In genomic region chr13:41017832-41018231, GRCm38 (mm10) we compare ENCODE assay signal across 9 mouse cellular contexts. TPM values are rescaled to one million over a fixed set of nuclear protein-coding genes. Genes with fewer than 3 reads are reported as not detected.
DNase-seq lines count a peak whose midpoint lies in the region; ATAC-seq lines count a peak whose summit lies in the region.
"Had no signal": no experiment of that assay in that cellular context is flagged by ENCODE, and none has a peak within 500 bp of the region (broad histone marks: within the 10 kb centered on the region; RNA-seq: fewer than 3 reads in every experiment).

No protein-coding gene starts in this region.

- DNase-seq in heart, embryonic 10.5 days (ENCODE audit: low spot score), result peak; percentile 88
- DNase-seq in heart, adult 18-20 months, result no peak
- DNase-seq in neural tube, embryonic 11.5 days (ENCODE audit: low spot score), result no peak
- no peak for DNase-seq in neural tube, embryonic 10.5 days (ENCODE audit: extremely low spot score, low spot score)
- DNase-seq in naive thymus-derived CD4-positive, alpha-beta T cell, adult 2 months (ENCODE audit: low read depth), result peak; percentile 12
- DNase-seq in ovary, adult 18-20 months (ENCODE audit: low spot score), result no peak
- no peak for DNase-seq in layer of hippocampus, postnatal 36 days

- peak overlapping the region; percentile 75; the same call in 1 of the 2 replicates for H3K4me3 ChIP-seq in heart, embryonic 10.5 days
- no peak overlapping the region for H3K4me3 ChIP-seq in neural tube, embryonic 11.5 days (ENCODE audit: low read depth, low read length)
- no peak overlapping the region for H3K4me3 ChIP-seq in intestine, embryonic 15.5 days (replicated peaks)

- H3K9ac ChIP-seq in neural tube, embryonic 11.5 days (ENCODE audit: low read length), result no peak overlapping the region; the same call in 1 of the 2 replicates
- no peak overlapping the region for H3K9ac ChIP-seq in intestine, embryonic 15.5 days

- H3K27me3 ChIP-seq in heart, embryonic 10.5 days (ENCODE audit: insufficient read depth, poor library complexity, severe bottlenecking), result no peaks in the 10 kb centered on the region
- H3K27me3 ChIP-seq in neural tube, embryonic 11.5 days (ENCODE audit: control insufficient read depth, insufficient read depth, low read length), result no peaks in the 10 kb centered on the region
- no peaks in the 10 kb centered on the region for H3K27me3 ChIP-seq in intestine, embryonic 15.5 days (replicated peaks)

- peaks cover 63% of the 10 kb centered on the region for H3K36me3 ChIP-seq in heart, embryonic 10.5 days
- H3K36me3 ChIP-seq in neural tube, embryonic 11.5 days (ENCODE audit: control insufficient read depth, insufficient read depth, low read length), result peaks cover 3% of the 10 kb centered on the region; the same call in 1 of the 2 replicates
- peaks cover 5% of the 10 kb centered on the region; the same call in 1 of the 2 replicates for H3K36me3 ChIP-seq in intestine, embryonic 15.5 days

- 0 out of 2 replicates have a peak overlapping the region, but pooled peaks have one; percentile 60 for H3K4me2 ChIP-seq in neural tube, embryonic 11.5 days (ENCODE audit: low read depth)
- peak overlapping the region; percentile 70 for H3K4me2 ChIP-seq in intestine, embryonic 15.5 days (replicated peaks)

- peak overlapping the region; percentile 94 for H3K27ac ChIP-seq in heart, embryonic 10.5 days
- no peak overlapping the region for H3K27ac ChIP-seq in neural tube, embryonic 11.5 days (ENCODE audit: low read depth, low read length)
- no peak overlapping the region for H3K27ac ChIP-seq in intestine, embryonic 15.5 days

- H3K9me3 ChIP-seq in heart, embryonic 10.5 days, result no peaks in the 10 kb centered on the region
- H3K9me3 ChIP-seq in neural tube, embryonic 11.5 days (ENCODE audit: control insufficient read depth, low read length), result no peaks in the 10 kb centered on the region
- no peaks in the 10 kb centered on the region for H3K9me3 ChIP-seq in intestine, embryonic 15.5 days

- 59% methylated on average over 4 of the region's 4 CpGs for WGBS in heart, embryonic 10.5 days
- WGBS in neural tube, embryonic 11.5 days, result 93% methylated on average over 4 of the region's 4 CpGs
- 67% methylated on average over 4 of the region's 4 CpGs for WGBS in intestine, embryonic 15.5 days

- ATAC-seq in neural tube, embryonic 11.5 days (ENCODE audit: insufficient read depth, low FRiP score, low TSS enrichment), result no peak
- ATAC-seq in intestine, embryonic 15.5 days, result no peak
- ATAC-seq: lung, postnatal 0 days had no signal

- peaks cover 36% of the 10 kb centered on the region for H3K4me1 ChIP-seq in heart, embryonic 10.5 days
- peaks cover 6% of the 10 kb centered on the region for H3K4me1 ChIP-seq in neural tube, embryonic 11.5 days (ENCODE audit: control insufficient read depth, insufficient read depth, low read length)
- peaks cover 10% of the 10 kb centered on the region; the same call in 1 of the 2 replicates for H3K4me1 ChIP-seq in intestine, embryonic 15.5 days (replicated peaks)

RNA-seq across cellular contexts. Expression of gene Tmem14c, which starts 1.7 kb away (rescaled TPM):
- polyA plus RNA-seq in heart, embryonic 10.5 days (2016; fragmentation: Nextera tagmentation; extraction: Ambion mirVana), result 322 and 328 TPM in 2 replicates
- total RNA-seq in heart, adult 18-20 months (2021), result 100 to 1,000 TPM; 180 to 185 TPM
- polyA plus RNA-seq in neural tube, embryonic 11.5 days (2014; fragmentation: Nextera tagmentation; extraction: Ambion mirVana), result 193 and 202 TPM in 2 replicates
- 272 and 297 TPM in 2 replicates for polyA plus RNA-seq in intestine, embryonic 15.5 days (2015; fragmentation: Nextera tagmentation; extraction: Ambion mirVana)
- 10 to 100 TPM; 62.6 to 63.4 TPM for total RNA-seq in layer of hippocampus, postnatal 36 days (2021)

RNA-seq across cellular contexts. Expression of gene Pak1ip1, which starts 17.0 kb away (rescaled TPM):
- 66.1 and 72.1 TPM in 2 replicates for polyA plus RNA-seq in heart, embryonic 10.5 days (2016; fragmentation: Nextera tagmentation; extraction: Ambion mirVana)
- 10 to 100 TPM; 25.7 to 26.5 TPM for total RNA-seq in heart, adult 18-20 months (2021)
- polyA plus RNA-seq in neural tube, embryonic 11.5 days (2014; fragmentation: Nextera tagmentation; extraction: Ambion mirVana), result 77.7 and 81.0 TPM in 2 replicates
- polyA plus RNA-seq in intestine, embryonic 15.5 days (2015; fragmentation: Nextera tagmentation; extraction: Ambion mirVana), result 78.8 and 86.0 TPM in 2 replicates
- total RNA-seq in layer of hippocampus, postnatal 36 days (2021), result 10 to 100 TPM; 40.7 to 42.7 TPM

Comparison
In these comparisons a context has a peak if more than half of its experiments do, and no peak if none do; other contexts are left out.
1. DNase-seq: peak in heart, embryonic 10.5 days (single experiment) and naive thymus-derived CD4-positive, alpha-beta T cell, adult 2 months (single experiment); none in heart, adult 18-20 months (0 of 2), neural tube, embryonic 11.5 days (single experiment), neural tube, embryonic 10.5 days (single experiment), ovary, adult 18-20 months (single experiment) and layer of hippocampus, postnatal 36 days (0 of 2).